Mouse (Mus musculus) hindbrain, embryonic 11.5 days (tissue): Measurements from ENCODE around the gene Ascc2. TPM values are rescaled to one million over a fixed set of nuclear protein-coding genes. Genes with fewer than 3 reads are reported as not detected.

Source experiments
- ATAC-seq: fragments of 200-750 bp; cut with Nextera tagmentation; 2 replicates; pipeline ENCODE4 v1.8.0; 2017; ENCODE audit warnings: mild to moderate bottlenecking, moderate TSS enrichment, moderate library complexity; ENCODE audit not compliant: low FRiP score
- DNase-seq: peaks from one replicate; pipeline ENCODE4 v3.0.0-alpha.2; 2015; ENCODE audit warnings: low spot score
- H3K27ac ChIP-seq: fragments of 300-500 bp; sonication (generic); 2 replicates; pipeline ENCODE4 v1.5.1; 2014; ENCODE audit warnings: mild to moderate bottlenecking, low read depth, low read length
- H3K27me3 ChIP-seq: fragments of 300-500 bp; sonication (generic); 2 replicates; pipeline ENCODE4 v1.6.1; 2014; ENCODE audit warnings: mild to moderate bottlenecking, low read length, moderate library complexity, mixed read lengths; ENCODE audit not compliant: control insufficient read depth, insufficient read depth
- H3K36me3 ChIP-seq: fragments of 300-500 bp; sonication (generic); 2 replicates; pipeline ENCODE4 v1.6.1; 2014; ENCODE audit warnings: mild to moderate bottlenecking, low read length, moderate library complexity, mixed read lengths; ENCODE audit not compliant: control insufficient read depth, insufficient read depth
- H3K4me1 ChIP-seq: fragments of 300-500 bp; sonication (generic); replicated peaks from 2 replicates; pipeline ENCODE4 v1.6.1; 2014; ENCODE audit warnings: low read length, mixed read lengths; ENCODE audit not compliant: control insufficient read depth, insufficient read depth
- H3K4me2 ChIP-seq: fragments of 300-500 bp; sonication (generic); replicated peaks from 2 replicates; pipeline ENCODE4 v1.6.1; 2014; ENCODE audit warnings: mild to moderate bottlenecking, low read depth, low read length
- H3K4me3 ChIP-seq: fragments of 300-500 bp; sonication (generic); 2 replicates; pipeline ENCODE4 v1.5.1; 2014; ENCODE audit warnings: low read depth, low read length
- H3K9ac ChIP-seq: fragments of 300-500 bp; sonication (generic); 2 replicates; pipeline ENCODE4 v1.6.1; 2014; ENCODE audit warnings: low read depth, low read length
- H3K9me3 ChIP-seq: fragments of 300-500 bp; sonication (generic); 2 replicates; pipeline ENCODE4 v1.6.1; 2016; ENCODE audit warnings: low read length; ENCODE audit not compliant: control insufficient read depth
- WGBS: fragments of 180-500 bp; shearing (Covaris S2); extraction: QIAGEN DNeasy Blood & Tissue Kit; methylation state at CpG from one replicate; pipeline ENCODE4 v1.1.7; 2014; 5-methylcytosine and 5-hydroxymethylcytosine counted together
- polyA plus RNA-seq: library from polyadenylated mRNA; unstranded; fragments of >200 nt; fragmentation: Nextera tagmentation; extraction: Ambion mirVana; gene quantifications from 2 replicates; pipeline ENCODE4 v1.2.1, GENCODE M21; 2014

The Ascc2 gene
- polyA plus RNA-seq, 1 experiment from 2014 or later: 31.5 TPM

DNA sequence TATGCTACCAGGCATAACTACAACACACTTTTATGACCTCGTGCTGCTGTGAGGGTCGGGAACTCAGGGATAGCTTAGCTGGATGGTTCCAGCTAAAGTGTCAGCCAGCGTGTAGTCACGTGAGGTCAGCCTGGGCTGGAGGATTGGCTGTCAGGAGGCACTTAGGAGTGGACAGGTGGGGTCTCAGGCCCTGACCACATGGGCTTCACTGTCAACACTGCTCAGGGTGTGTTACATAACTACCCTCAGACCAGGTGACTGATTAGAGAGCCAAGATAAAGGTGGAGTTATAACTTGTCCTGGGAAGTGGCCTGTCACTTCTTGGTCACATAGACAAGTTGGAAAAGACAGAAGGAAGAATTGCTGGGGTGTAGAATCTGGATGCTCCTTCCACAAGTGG is 78.0 kb downstream of the Ascc2 start:
- no peaks in the 10 kb centered on the region for H3K4me1 ChIP-seq
- H3K36me3 ChIP-seq: no peaks in the 10 kb centered on the region
- no peak for DNase-seq
- ATAC-seq: no peak
- no peak overlapping the region for H3K9ac ChIP-seq
- H3K27me3 ChIP-seq: no peaks in the 10 kb centered on the region
- no peaks in the 10 kb centered on the region for H3K9me3 ChIP-seq
- no peak overlapping the region for H3K4me2 ChIP-seq
- H3K4me3 ChIP-seq: no peak overlapping the region
- H3K27ac ChIP-seq: no peak overlapping the region
- WGBS: 84% methylated on average over 4 of the region's 4 CpGs

GRCm38 (mm10) chr11:4716530-4717236 is 79.1 kb downstream of the Ascc2 start:
- no peaks in the 10 kb centered on the region for H3K4me1 ChIP-seq
- ATAC-seq (no peak), DNase-seq (no peak)
- no peak overlapping the region for H3K9ac ChIP-seq
- no peaks in the 10 kb centered on the region for H3K9me3 ChIP-seq
- H3K27ac ChIP-seq: no peak overlapping the region
- no peak overlapping the region for H3K4me2 ChIP-seq
- no peak overlapping the region for H3K4me3 ChIP-seq
- H3K36me3 ChIP-seq: no peaks in the 10 kb centered on the region
- WGBS: 91% methylated on average over 5 of the region's 5 CpGs
- H3K27me3 ChIP-seq: no peaks in the 10 kb centered on the region

GRCm38 (mm10) chr11:4718548-4718947 is 81.0 kb downstream of the Ascc2 start:
- H3K27me3 ChIP-seq: no peaks in the 10 kb centered on the region

DNA sequence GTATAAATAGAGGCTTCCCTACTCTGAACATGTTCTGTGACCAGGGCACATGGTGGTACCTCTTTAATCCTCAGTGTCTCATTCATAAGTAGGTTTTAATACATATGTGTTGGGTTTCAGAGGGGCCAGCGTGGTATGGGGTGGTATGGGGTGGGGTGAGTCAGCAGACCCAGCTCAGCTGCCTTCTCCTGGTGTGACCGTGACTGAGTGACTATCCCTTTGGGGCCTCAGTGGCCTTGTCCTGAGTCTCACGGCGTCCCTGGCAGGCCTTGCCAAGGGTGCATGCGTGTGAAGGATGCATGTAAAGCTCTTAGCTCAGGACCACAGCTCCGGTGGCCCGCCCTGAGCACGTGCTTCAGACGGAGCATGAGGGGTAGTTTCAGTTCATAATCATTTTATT is 82.4 kb downstream of the Ascc2 start:
- 92% methylated on average over 9 of the region's 9 CpGs for WGBS
- Histone ChIP-seq H3K4me2 (no peak overlapping the region), H3K9ac (no peak overlapping the region), H3K36me3 (no peaks in the 10 kb centered on the region), H3K27me3 (no peaks in the 10 kb centered on the region), H3K4me1 (no peaks in the 10 kb centered on the region), H3K4me3 (no peak overlapping the region), H3K9me3 (no peaks in the 10 kb centered on the region), H3K27ac (no peak overlapping the region)
- DNase-seq (no peak), ATAC-seq (no peak)

More at GRCm38 (mm10) chr11:4718548-4718947, 81.0 kb downstream of the Ascc2 start:
- DNase-seq (no peak), ATAC-seq (no peak)
- Histone ChIP-seq H3K36me3 (no peaks in the 10 kb centered on the region), H3K4me3 (no peak overlapping the region), H3K9me3 (no peaks in the 10 kb centered on the region), H3K4me1 (no peaks in the 10 kb centered on the region), H3K4me2 (no peak overlapping the region), H3K27ac (no peak overlapping the region), H3K9ac (no peak overlapping the region)
- WGBS: 88% methylated on average over 5 of the region's 5 CpGs

GRCm38 (mm10) chr11:4720393-4720792 is 82.8 kb downstream of the Ascc2 start:
- no peaks in the 10 kb centered on the region for H3K9me3 ChIP-seq
- no peaks in the 10 kb centered on the region for H3K4me1 ChIP-seq
- H3K4me3 ChIP-seq: no peak overlapping the region
- H3K9ac ChIP-seq: no peak overlapping the region
- no peaks in the 10 kb centered on the region for H3K27me3 ChIP-seq
- WGBS: 70% methylated on average over 11 of the region's 11 CpGs
- no peak for ATAC-seq
- no peak for DNase-seq
- H3K27ac ChIP-seq: no peak overlapping the region
- no peak overlapping the region for H3K4me2 ChIP-seq
- H3K36me3 ChIP-seq: no peaks in the 10 kb centered on the region

- Histone ChIP-seq H3K4me2 (no peak overlapping the region), H3K4me1 (no peaks in the 10 kb centered on the region), H3K36me3 (no peaks in the 10 kb centered on the region), H3K9me3 (no peaks in the 10 kb centered on the region), H3K27me3 (no peaks in the 10 kb centered on the region), H3K9ac (no peak overlapping the region), H3K4me3 (no peak overlapping the region), H3K27ac (no peak overlapping the region)
- 49% methylated on average over 7 of the region's 7 CpGs for WGBS
- no peak for ATAC-seq
- no peak for DNase-seq
Measured at GRCm38 (mm10) chr11:4720900-4721580, 83.5 kb downstream of the Ascc2 start.

- no peak overlapping the region for H3K27ac ChIP-seq
- ATAC-seq (no peak), DNase-seq (no peak)
- no peaks in the 10 kb centered on the region for H3K36me3 ChIP-seq
- no peak overlapping the region for H3K4me3 ChIP-seq
- no peaks in the 10 kb centered on the region for H3K9me3 ChIP-seq
- no peaks in the 10 kb centered on the region for H3K27me3 ChIP-seq
- H3K4me2 ChIP-seq: no peak overlapping the region
- no peak overlapping the region for H3K9ac ChIP-seq
- WGBS: 83% methylated on average over 8 of the region's 8 CpGs
- no peaks in the 10 kb centered on the region for H3K4me1 ChIP-seq
Measured at GRCm38 (mm10) chr11:4721728-4722127, 84.2 kb downstream of the Ascc2 start.

GRCm38 (mm10) chr11:4729603-4730002 is 92.1 kb downstream of the Ascc2 start:
- no peaks in the 10 kb centered on the region for H3K27me3 ChIP-seq
- no peak for DNase-seq
- H3K9ac ChIP-seq: no peak overlapping the region
- no peak overlapping the region for H3K27ac ChIP-seq
- H3K4me1 ChIP-seq: no peaks in the 10 kb centered on the region
- no peak for ATAC-seq
- H3K4me2 ChIP-seq: no peak overlapping the region
- H3K9me3 ChIP-seq: no peaks in the 10 kb centered on the region
- 85% methylated on average over 12 of the region's 12 CpGs for WGBS
- no peaks in the 10 kb centered on the region for H3K36me3 ChIP-seq
- no peak overlapping the region for H3K4me3 ChIP-seq

DNA sequence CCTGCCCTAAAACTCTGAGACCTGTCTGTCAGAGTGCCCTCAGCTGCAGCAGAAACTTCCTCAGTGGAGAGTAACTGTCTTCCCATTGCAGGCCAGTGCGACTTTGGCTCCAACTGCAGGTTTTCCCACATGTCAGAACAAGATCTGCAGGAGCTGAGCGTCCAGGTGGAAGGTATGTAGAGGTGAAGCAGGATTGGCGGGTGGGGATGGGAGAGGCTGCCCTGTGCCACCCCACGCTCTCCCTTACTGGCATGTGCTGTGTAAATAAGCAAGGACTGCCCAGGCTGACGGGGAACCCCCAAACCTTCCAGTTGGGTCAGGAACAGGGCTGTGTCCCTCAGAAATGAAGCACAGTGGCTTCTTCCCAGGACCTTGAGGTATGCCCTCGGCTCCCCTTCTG is 92.5 kb downstream of the Ascc2 start:
- H3K9me3 ChIP-seq: no peaks in the 10 kb centered on the region
- no peaks in the 10 kb centered on the region for H3K27me3 ChIP-seq
- H3K4me1 ChIP-seq: no peaks in the 10 kb centered on the region; the same call in 1 of the 2 replicates
- no peak for DNase-seq
- WGBS: 85% methylated on average over 6 of the region's 6 CpGs
- no peak overlapping the region for H3K27ac ChIP-seq
- H3K36me3 ChIP-seq: no peaks in the 10 kb centered on the region
- ATAC-seq: no peak
- H3K9ac ChIP-seq: no peak overlapping the region
- H3K4me2 ChIP-seq: no peak overlapping the region
- no peak overlapping the region for H3K4me3 ChIP-seq
